Mouse (Mus musculus) Patski (cell line): ENCODE results near the gene Camta1. TPM values are rescaled to one million over a fixed set of nuclear protein-coding genes. Genes with fewer than 3 reads are reported as not detected.

Experiments used
- ATAC-seq: fragments of 100-300 bp; one replicate; pipeline ENCODE4 v1.8.0; 2021
- CTCF ChIA-PET: fragments of 350-600 bp; sonication (Branson Sonifier 250); formaldehyde crosslinking; loops from one replicate; lab custom pipeline; 2022; ENCODE audit warnings: inconsistent platforms; lab: Charles Lee
- POLR2A ChIA-PET: fragments of 350-600 bp; sonication (Branson Sonifier 250); formaldehyde crosslinking; loops from one replicate; lab custom pipeline; 2022; ENCODE audit warnings: antibody characterized with exemption, inconsistent platforms; lab: Charles Lee
- DNase-seq: peaks from one replicate; pipeline ENCODE4 v3.0.0-alpha.2; 2011; ENCODE audit warnings: low read depth, low spot score
- H3K27me3 ChIP-seq: fragments of 371-371 bp; one replicate; pipeline ENCODE4 v1.5.1; 2021
- CTCF ChIP-seq: fragments of 100-300 bp; IDR thresholded peaks from one replicate; pipeline ENCODE4 v1.5.1; 2021
- in situ Hi-C: fragments of 300-500 bp; cut with MboI; formaldehyde crosslinking; loops from 3 replicates; pipeline ENCODE4 v1.11.1; 2018; ENCODE audit warnings: low pct_unique_long_range_greater_than_20kb, mixed read lengths
- polyA plus RNA-seq: library from polyadenylated mRNA; unstranded; gene quantifications from one replicate; pipeline ENCODE4 v1.2.3, GENCODE M21; 2021

Gene Camta1
- polyA plus RNA-seq, 1 experiment from 2014 or later, result 28.0 TPM

GRCm38 (mm10) chr4:151194715-151195097, 667.0 kb downstream of the Camta1 start:
- no peak for TF ChIP-seq CTCF
- in situ Hi-C loops, result no loop called here
- CTCF ChIA-PET, result no interaction called here
- H3K27me3 ChIP-seq, result peaks cover 28% of the 10 kb centered on the region
- DNase-seq, result no peak
- no peak for ATAC-seq
- POLR2A ChIA-PET, result no interaction called here

GRCm38 (mm10) chr4:151194030-151194714, 667.5 kb downstream of the Camta1 start:
- ATAC-seq (no peak), DNase-seq (no peak)
- TF ChIP-seq CTCF, result no peak
- ChIA-PET CTCF (no interaction called here), POLR2A (no interaction called here)
- in situ Hi-C loops, result no loop called here
- peaks cover 28% of the 10 kb centered on the region for H3K27me3 ChIP-seq

GRCm38 (mm10) chr4:151186447-151186846, 675.2 kb downstream of the Camta1 start:
- ChIA-PET CTCF (interaction anchor here (1.4 kb wide), 1 partner anchor 11 kb away, joined by 3 read pairs; no protein-coding TSS in a partner anchor), POLR2A (no interaction called here)
- ATAC-seq (no peak), DNase-seq (no peak)
- peaks cover 6% of the 10 kb centered on the region for H3K27me3 ChIP-seq
- TF ChIP-seq CTCF, result no peak
- in situ Hi-C loops, result no loop called here

- in situ Hi-C loops, result no loop called here
- ChIA-PET POLR2A (no interaction called here), CTCF (interaction anchor here (1.4 kb wide), 1 partner anchor 11 kb away, joined by 3 read pairs; no protein-coding TSS in a partner anchor)
- H3K27me3 ChIP-seq, result peaks cover 3% of the 10 kb centered on the region
- ATAC-seq (no peak), DNase-seq (no peak)
- no peak for TF ChIP-seq CTCF
Observed at GRCm38 (mm10) chr4:151185750-151186149, 675.9 kb downstream of the Camta1 start.

- ChIA-PET CTCF (no interaction called here), POLR2A (no interaction called here)
- ATAC-seq (no peak), DNase-seq (no peak)
- TF ChIP-seq CTCF, result no peak
- in situ Hi-C loops, result no loop called here
- peaks cover 3% of the 10 kb centered on the region for H3K27me3 ChIP-seq
Observed at GRCm38 (mm10) chr4:151180394-151180902, 681.2 kb downstream of the Camta1 start.

- CTCF ChIA-PET, result no interaction called here
- POLR2A ChIA-PET, result no interaction called here
- peaks cover 3% of the 10 kb centered on the region for H3K27me3 ChIP-seq
- DNase-seq (no peak), ATAC-seq (no peak)
- no peak for TF ChIP-seq CTCF
- in situ Hi-C loops, result no loop called here
Observed at GRCm38 (mm10) chr4:151179639-151180038, 682.0 kb downstream of the Camta1 start.

- ATAC-seq (no peak), DNase-seq (no peak)
- peaks cover 5% of the 10 kb centered on the region for H3K27me3 ChIP-seq
- ChIA-PET CTCF (no interaction called here), POLR2A (no interaction called here)
- in situ Hi-C loops, result no loop called here
- TF ChIP-seq CTCF, result no peak
Observed at GRCm38 (mm10) chr4:151178970-151179378, 682.7 kb downstream of the Camta1 start.

- ATAC-seq, result no peak
- in situ Hi-C loops, result loop anchor here (25.0 kb wide), 1 partner anchor 715 kb away; no protein-coding TSS in a partner anchor
- DNase-seq, result no peak
- peaks cover 24% of the 10 kb centered on the region for H3K27me3 ChIP-seq
- ChIA-PET CTCF (no interaction called here), POLR2A (no interaction called here)
- TF ChIP-seq CTCF, result no peak
Observed at GRCm38 (mm10) chr4:151172526-151172925, 689.1 kb downstream of the Camta1 start.

- in situ Hi-C loops, result loop anchor here (25.0 kb wide), 1 partner anchor 716 kb away; no protein-coding TSS in a partner anchor
- ChIA-PET POLR2A (no interaction called here), CTCF (no interaction called here)
- ATAC-seq, result no peak
- no peak for DNase-seq
- no peak for TF ChIP-seq CTCF
- H3K27me3 ChIP-seq, result peaks cover 24% of the 10 kb centered on the region
Observed at GRCm38 (mm10) chr4:151171117-151171516, 690.6 kb downstream of the Camta1 start.

GRCm38 (mm10) chr4:151170658-151171057, 691.0 kb downstream of the Camta1 start:
- in situ Hi-C loops, result loop anchor here (25.0 kb wide), 1 partner anchor 717 kb away; no protein-coding TSS in a partner anchor
- ChIA-PET POLR2A (no interaction called here), CTCF (no interaction called here)
- no peak for TF ChIP-seq CTCF
- ATAC-seq (no peak), DNase-seq (no peak)
- H3K27me3 ChIP-seq, result peaks cover 24% of the 10 kb centered on the region

GRCm38 (mm10) chr4:151166969-151167368, 694.7 kb downstream of the Camta1 start:
- in situ Hi-C loops, result loop anchor here (25.0 kb wide), 1 partner anchor 720 kb away; no protein-coding TSS in a partner anchor
- ATAC-seq (no peak), DNase-seq (no peak)
- TF ChIP-seq CTCF, result no peak
- ChIA-PET CTCF (interaction anchor here (1.0 kb wide), 1 partner anchor 27 kb away, joined by 4 read pairs; no protein-coding TSS in a partner anchor), POLR2A (no interaction called here)
- H3K27me3 ChIP-seq, result peaks cover 22% of the 10 kb centered on the region
